In the genomic region with DNA sequence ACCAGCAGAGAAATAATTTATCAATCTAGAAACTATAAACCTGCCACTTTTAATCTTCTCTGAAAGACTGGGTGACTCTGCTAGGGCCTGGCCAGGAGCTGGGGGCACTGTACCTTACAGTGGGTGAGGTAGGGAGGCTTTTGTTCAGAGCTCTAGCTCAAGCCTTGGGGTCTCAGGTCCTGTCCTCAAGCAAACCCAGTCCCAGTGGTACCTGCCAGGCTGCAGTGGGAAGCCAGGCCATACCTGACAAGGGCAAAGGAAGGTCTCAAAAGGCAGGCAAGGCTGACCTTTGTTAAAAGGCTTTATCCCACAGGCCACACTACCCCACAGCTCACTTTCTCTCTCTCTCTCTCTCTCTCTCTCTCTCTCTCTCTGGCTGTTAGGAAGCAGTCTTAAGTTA, we compare ENCODE assay signal across 19 mouse cellular contexts. TPM values are rescaled to one million over a fixed set of nuclear protein-coding genes. Genes with fewer than 3 reads are reported as not detected.
"Had no signal": no experiment of that assay in that cellular context is flagged by ENCODE, and none has a peak within 500 bp of the region (broad histone marks: within the 10 kb centered on the region; RNA-seq: fewer than 3 reads in every experiment).

No protein-coding gene starts in this region.

- H3K27ac ChIP-seq: midbrain, embryonic 10.5 days; midbrain, embryonic 12.5 days; neural tube, embryonic 13.5 days; neural tube, embryonic 15.5 days had no signal

- H3K36me3 ChIP-seq: midbrain, embryonic 10.5 days; midbrain, embryonic 12.5 days; neural tube, embryonic 13.5 days; neural tube, embryonic 15.5 days had no signal

- H3K4me3 ChIP-seq: midbrain, embryonic 10.5 days; midbrain, embryonic 12.5 days; myocyte; neural tube, embryonic 13.5 days; neural tube, embryonic 15.5 days had no signal

- ATAC-seq: midbrain, embryonic 16.5 days had no signal

- H3K9me3 ChIP-seq: midbrain, embryonic 10.5 days; midbrain, embryonic 12.5 days; neural tube, embryonic 13.5 days; neural tube, embryonic 15.5 days had no signal

- DNase-seq: lung, embryonic 14.5 days; lung, postnatal 10 days; lung, postnatal 4 days; midbrain, embryonic 14.5 days; retina, postnatal 1 day; right cerebral cortex, adult 18-20 months; right cerebral cortex, postnatal 25 days; right cerebral cortex, postnatal 4 days; spleen, adult 18-20 months; thymus, adult 18-20 months; thymus, postnatal 14 days; thymus, postnatal 36 days had no signal

- H3K4me1 ChIP-seq: midbrain, embryonic 12.5 days; neural tube, embryonic 13.5 days; neural tube, embryonic 15.5 days had no signal

- H3K9ac ChIP-seq: lung, embryonic 14.5 days; midbrain, embryonic 12.5 days; neural tube, embryonic 13.5 days; neural tube, embryonic 15.5 days had no signal

- H3K4me2 ChIP-seq: lung, embryonic 14.5 days; midbrain, embryonic 12.5 days; neural tube, embryonic 13.5 days; neural tube, embryonic 15.5 days had no signal

- H3K27me3 ChIP-seq: neural tube, embryonic 13.5 days; neural tube, embryonic 15.5 days had no signal

RNA-seq across cellular contexts. Expression of a gene that starts 12.8 kb away (rescaled TPM):
- total RNA-seq: megakaryocyte, adult 5-6 weeks had no signal
- polyA plus RNA-seq: midbrain, embryonic 14.5 days; myocyte had no signal
